Mouse (Mus musculus) brain, embryonic 14.5 days (tissue): ENCODE measurements at regions not wholly inside any gene's neighbourhood (a gene's known extent, or its start where the extent isn't known, plus 50 kb on each side); places are given as distances from the start of the nearest gene placed in this dataset.

Experiments
- CTCF ChIP-seq: fragments of 200-500 bp; IDR thresholded peaks from 2 replicates; pipeline ENCODE4 v1.5.1; 2012; ENCODE audit warnings: inconsistent platforms, mild to moderate bottlenecking, moderate library complexity, borderline replicate concordance; ENCODE audit not compliant: insufficient read depth, insufficient read length; ENCODE audit errors: extremely low read depth
- POLR2A ChIP-seq: fragments of 200-500 bp; IDR thresholded peaks from 2 replicates; pipeline ENCODE4 v1.6.1; 2012; ENCODE audit warnings: mild to moderate bottlenecking, inconsistent platforms, borderline replicate concordance; ENCODE audit not compliant: poor library complexity, insufficient read depth, insufficient read length, severe bottlenecking; ENCODE audit errors: extremely low read depth

- TF ChIP-seq POLR2A (no peak), CTCF (peak; percentile 53; the same call in 1 of the 2 replicates)
Measured at GRCm38 (mm10) chr12:10571643-10572377, 181.2 kb downstream of the Rdh14 start.
